Mouse (Mus musculus) neural tube, embryonic 14.5 days (tissue): ENCODE results near the gene Tmem176b. TPM values are rescaled to one million over a fixed set of nuclear protein-coding genes. Genes with fewer than 3 reads are reported as not detected.

ENCODE experiments used
- ATAC-seq: fragments of 200-750 bp; cut with Nextera tagmentation; 2 replicates; pipeline ENCODE4 v1.8.0; 2017; ENCODE audit warnings: low read depth, mild to moderate bottlenecking, moderate TSS enrichment, moderate library complexity
- H3K27ac ChIP-seq: fragments of 300-500 bp; sonication (generic); 2 replicates; pipeline ENCODE4 v1.5.1; 2014; ENCODE audit warnings: low read depth, mild to moderate bottlenecking, control low read depth, low read length, moderate library complexity, mixed read lengths
- H3K27me3 ChIP-seq: fragments of 300-500 bp; sonication (generic); 2 replicates; pipeline ENCODE4 v1.6.1; 2014; ENCODE audit warnings: low read length; ENCODE audit not compliant: control insufficient read depth, insufficient read depth
- H3K36me3 ChIP-seq: fragments of 300-500 bp; sonication (generic); 2 replicates; pipeline ENCODE4 v1.6.1; 2014; ENCODE audit warnings: low read length, mixed read lengths; ENCODE audit not compliant: control insufficient read depth, insufficient read depth
- H3K4me1 ChIP-seq: fragments of 300-500 bp; sonication (generic); 2 replicates; pipeline ENCODE4 v1.6.1; 2014; ENCODE audit warnings: low read length; ENCODE audit not compliant: control insufficient read depth, insufficient read depth
- H3K4me2 ChIP-seq: fragments of 300-500 bp; sonication (generic); 2 replicates; pipeline ENCODE4 v1.6.1; 2014; ENCODE audit warnings: mild to moderate bottlenecking, low read depth, low read length, control low read depth
- H3K4me3 ChIP-seq: fragments of 300-500 bp; sonication (generic); 2 replicates; pipeline ENCODE4 v1.5.1; 2014; ENCODE audit warnings: low read depth, low read length, control low read depth, mixed read lengths
- H3K9ac ChIP-seq: fragments of 300-500 bp; sonication (generic); replicated peaks from 2 replicates; pipeline ENCODE4 v1.6.1; 2014; ENCODE audit warnings: low read depth, mild to moderate bottlenecking, control low read depth, low read length, mixed read lengths
- H3K9me3 ChIP-seq: fragments of 300-500 bp; sonication (generic); 2 replicates; pipeline ENCODE4 v1.6.1; 2016; ENCODE audit warnings: low read length; ENCODE audit not compliant: control insufficient read depth
- WGBS: fragments of 180-500 bp; shearing (Covaris S2); extraction: QIAGEN DNeasy Blood & Tissue Kit; methylation state at CpG from one replicate; pipeline ENCODE4 v1.1.7; 2014; 5-methylcytosine and 5-hydroxymethylcytosine counted together
- polyA plus RNA-seq: library from polyadenylated mRNA; unstranded; fragments of >200 nt; fragmentation: Nextera tagmentation; extraction: Ambion mirVana; gene quantifications from 2 replicates; pipeline ENCODE4 v1.2.1, GENCODE M21; 2014

The Tmem176b gene
- polyA plus RNA-seq, 1 experiment from 2014 or later = 88.1 TPM

GRCm38 (mm10) chr6:48815013-48815412 lies 26.3 kb downstream of the Tmem176b start:
- no peak overlapping the region for H3K4me3 ChIP-seq

GRCm38 (mm10) chr6:48809494-48810219 lies 31.6 kb downstream of the Tmem176b start:
- H3K27me3 ChIP-seq = no peaks in the 10 kb centered on the region
- 83% methylated on average over 3 of the region's 3 CpGs for WGBS
- no peak overlapping the region for H3K9ac ChIP-seq
- H3K4me3 ChIP-seq = no peak overlapping the region
- no peak for ATAC-seq
- no peak overlapping the region for H3K4me2 ChIP-seq
- no peaks in the 10 kb centered on the region for H3K9me3 ChIP-seq
- H3K36me3 ChIP-seq = no peaks in the 10 kb centered on the region
- no peaks in the 10 kb centered on the region for H3K4me1 ChIP-seq
- no peak overlapping the region for H3K27ac ChIP-seq

More at GRCm38 (mm10) chr6:48815013-48815412, 26.3 kb downstream of the Tmem176b start:
- Histone ChIP-seq H3K27me3 (no peaks in the 10 kb centered on the region), H3K27ac (no peak overlapping the region), H3K4me1 (no peaks in the 10 kb centered on the region), H3K9ac (no peak overlapping the region), H3K36me3 (no peaks in the 10 kb centered on the region), H3K4me2 (no peak overlapping the region), H3K9me3 (no peaks in the 10 kb centered on the region)
- no peak for ATAC-seq

- WGBS = 89% methylated on average over 3 of the region's 3 CpGs
- ATAC-seq = no peak
- H3K4me3 ChIP-seq = no peak overlapping the region
- no peaks in the 10 kb centered on the region for H3K36me3 ChIP-seq
- H3K27ac ChIP-seq = no peak overlapping the region
- no peak overlapping the region for H3K4me2 ChIP-seq
- no peaks in the 10 kb centered on the region for H3K27me3 ChIP-seq
- no peak overlapping the region for H3K9ac ChIP-seq
- H3K4me1 ChIP-seq = no peaks in the 10 kb centered on the region
- H3K9me3 ChIP-seq = no peaks in the 10 kb centered on the region
Measured at GRCm38 (mm10) chr6:48806746-48807145, 34.5 kb downstream of the Tmem176b start.

- H3K27me3 ChIP-seq = no peaks in the 10 kb centered on the region
- no peak overlapping the region for H3K4me3 ChIP-seq
- H3K36me3 ChIP-seq = no peaks in the 10 kb centered on the region
- no peak overlapping the region for H3K27ac ChIP-seq
- ATAC-seq = no peak
- H3K9me3 ChIP-seq = no peaks in the 10 kb centered on the region
- H3K9ac ChIP-seq = no peak overlapping the region
- no peaks in the 10 kb centered on the region for H3K4me1 ChIP-seq
- H3K4me2 ChIP-seq = no peak overlapping the region
- WGBS = 89% methylated on average over 5 of the region's 5 CpGs
Measured at GRCm38 (mm10) chr6:48804346-48804745, 37.0 kb downstream of the Tmem176b start.

GRCm38 (mm10) chr6:48803406-48804051 lies 37.8 kb downstream of the Tmem176b start:
- Histone ChIP-seq H3K27me3 (no peaks in the 10 kb centered on the region), H3K36me3 (no peaks in the 10 kb centered on the region), H3K9ac (no peak overlapping the region), H3K4me2 (no peak overlapping the region), H3K27ac (no peak overlapping the region), H3K9me3 (no peaks in the 10 kb centered on the region), H3K4me1 (no peaks in the 10 kb centered on the region), H3K4me3 (no peak overlapping the region)
- no peak for ATAC-seq

GRCm38 (mm10) chr6:48801897-48802296 lies 39.4 kb downstream of the Tmem176b start:
- no peaks in the 10 kb centered on the region for H3K36me3 ChIP-seq
- H3K4me1 ChIP-seq = no peaks in the 10 kb centered on the region
- H3K27ac ChIP-seq = no peak overlapping the region
- H3K9ac ChIP-seq = no peak overlapping the region
- no peak for ATAC-seq
- H3K4me3 ChIP-seq = no peak overlapping the region
- no peaks in the 10 kb centered on the region for H3K9me3 ChIP-seq
- no peak overlapping the region for H3K4me2 ChIP-seq
- 90% methylated on average over 1 of the region's 1 CpGs for WGBS
- no peaks in the 10 kb centered on the region for H3K27me3 ChIP-seq

GRCm38 (mm10) chr6:48787867-48788266 lies 53.4 kb downstream of the Tmem176b start:
- H3K27me3 ChIP-seq = no peaks in the 10 kb centered on the region
- no peaks in the 10 kb centered on the region for H3K36me3 ChIP-seq
- H3K4me3 ChIP-seq = no peak overlapping the region
- no peak overlapping the region for H3K9ac ChIP-seq
- WGBS = 84% methylated on average over 2 of the region's 2 CpGs
- H3K4me2 ChIP-seq = no peak overlapping the region
- no peak for ATAC-seq
- H3K4me1 ChIP-seq = no peaks in the 10 kb centered on the region
- no peaks in the 10 kb centered on the region for H3K9me3 ChIP-seq
- no peak overlapping the region for H3K27ac ChIP-seq

GRCm38 (mm10) chr6:48785601-48786000 lies 55.7 kb downstream of the Tmem176b start:
- no peaks in the 10 kb centered on the region for H3K36me3 ChIP-seq
- no peak overlapping the region for H3K4me2 ChIP-seq
- ATAC-seq = no peak
- H3K9me3 ChIP-seq = no peaks in the 10 kb centered on the region
- WGBS = 79% methylated on average over 2 of the region's 2 CpGs
- H3K9ac ChIP-seq = no peak overlapping the region
- H3K4me3 ChIP-seq = no peak overlapping the region
- no peaks in the 10 kb centered on the region for H3K4me1 ChIP-seq
- H3K27me3 ChIP-seq = no peaks in the 10 kb centered on the region
- H3K27ac ChIP-seq = no peak overlapping the region

GRCm38 (mm10) chr6:48785189-48785588 lies 56.1 kb downstream of the Tmem176b start:
- Histone ChIP-seq H3K9ac (no peak overlapping the region), H3K27ac (no peak overlapping the region), H3K9me3 (no peaks in the 10 kb centered on the region), H3K27me3 (no peaks in the 10 kb centered on the region), H3K36me3 (no peaks in the 10 kb centered on the region), H3K4me2 (no peak overlapping the region), H3K4me3 (no peak overlapping the region), H3K4me1 (no peaks in the 10 kb centered on the region)
- WGBS = 76% methylated on average over 1 of the region's 1 CpGs
- no peak for ATAC-seq
